Mouse (Mus musculus) heart, postnatal 14 days (tissue): ENCODE data around the gene Hbs1l. TPM values are rescaled to one million over a fixed set of nuclear protein-coding genes. Genes with fewer than 3 reads are reported as not detected.
"Not testable (repeated sequence)": the region's sequence is repeated elsewhere in the genome, so short reads cannot be mapped to it uniquely, and the experiment has no call there.

Source experiments
- DNase-seq, 2 experiments: peaks; one replicate each; pipeline ENCODE4 v3.0.0; 2021 to 2022
- intact Hi-C: fragments of 180-260 bp; cut with DNase I; formaldehyde crosslinking; loops from one replicate; pipeline ENCODE4 v1.15.1; 2025
- total RNA-seq, 2 experiments: library from RNA; stranded (reverse); gene quantifications; 2 replicates each; pipeline ENCODE4 v1.2.3; 2021

Gene Hbs1l
- total RNA-seq, 2 experiments from 2014 or later = 63.3 to 64.1 TPM

- intact Hi-C loops = no loop called here
- DNase-seq = no peak
These were observed 99.8 kb downstream of the Hbs1l start for GRCm38 (mm10) chr10:21395426-21396139.

GRCm38 (mm10) chr10:21398873-21399425 is 103.2 kb downstream of the Hbs1l start:
- DNase-seq, intact Hi-C loops: not testable (repeated sequence)

- intact Hi-C loops = no loop called here
- DNase-seq = no peak
These were observed 103.8 kb downstream of the Hbs1l start for GRCm38 (mm10) chr10:21399622-21400021.

GRCm38 (mm10) chr10:21400031-21400430 is 104.3 kb downstream of the Hbs1l start:
- peak in 1 of 2 experiments; percentile 12 for DNase-seq
- intact Hi-C loops = no loop called here

GRCm38 (mm10) chr10:21400453-21400852 is 104.7 kb downstream of the Hbs1l start:
- intact Hi-C loops = no loop called here
- no peak for DNase-seq

- DNase-seq = peak in 1 of 2 experiments; percentile 19
- intact Hi-C loops = no loop called here
These were observed 105.5 kb downstream of the Hbs1l start for GRCm38 (mm10) chr10:21401259-21401658.

GRCm38 (mm10) chr10:21404822-21405221 is 109.0 kb downstream of the Hbs1l start:
- no peak for DNase-seq
- intact Hi-C loops = no loop called here

- no peak for DNase-seq
- intact Hi-C loops = no loop called here
These were observed 110.1 kb downstream of the Hbs1l start for GRCm38 (mm10) chr10:21405707-21406534.

- intact Hi-C loops = no loop called here
These were observed 114.9 kb downstream of the Hbs1l start for GRCm38 (mm10) chr10:21410711-21411110.

GRCm38 (mm10) chr10:21411621-21412205 is 115.9 kb downstream of the Hbs1l start:
- no peak for DNase-seq
- intact Hi-C loops = no loop called here

More at GRCm38 (mm10) chr10:21410711-21411110, 114.9 kb downstream of the Hbs1l start:
- DNase-seq = no peak

GRCm38 (mm10) chr10:21415031-21415430 is 119.3 kb downstream of the Hbs1l start:
- intact Hi-C loops = no loop called here
- no peak for DNase-seq

- no peak for DNase-seq
- intact Hi-C loops = no loop called here
These were observed 120.4 kb downstream of the Hbs1l start for GRCm38 (mm10) chr10:21416184-21416583.

Other genes with a start within 250 kb of the Hbs1l start
- gene Myb, start 135.0 kb upstream of the Hbs1l start, total RNA-seq = 1 to 10 TPM in 1 of 2 experiments, under 1 TPM in 1; 0.62 to 8.9 TPM
- not detected for gene Aldh8a1, start 81.3 kb downstream of the Hbs1l start, total RNA-seq